19 mouse cellular contexts compared by ENCODE assay signal in genomic region chr6:18796540-18796939, GRCm38 (mm10). TPM values are rescaled to one million over a fixed set of nuclear protein-coding genes. Genes with fewer than 3 reads are reported as not detected.
A peak's percentile ranks its signal among the peaks of the same experiment; 100 is the strongest.
DNase-seq lines count a peak whose midpoint lies in the region; ATAC-seq and TF ChIP-seq lines count a peak whose summit lies in the region.
"Had no signal": no experiment of that assay in that cellular context is flagged by ENCODE, and none has a peak within 500 bp of the region (broad histone marks: within the 10 kb centered on the region; RNA-seq: fewer than 3 reads in every experiment).

No protein-coding gene starts in this region.

- no peaks in the 10 kb centered on the region for H3K36me3 ChIP-seq in neural tube, embryonic 11.5 days (ENCODE audit: control insufficient read depth, insufficient read depth, low read length)
- no peaks in the 10 kb centered on the region for H3K36me3 ChIP-seq in hindbrain, embryonic 13.5 days
- H3K36me3 ChIP-seq in midbrain, embryonic 16.5 days (ENCODE audit: control insufficient read depth, insufficient read depth, low read length), result no peaks in the 10 kb centered on the region
- H3K36me3 ChIP-seq in liver, postnatal 0 days (replicated peaks; ENCODE audit: insufficient read depth, low read length), result no peaks in the 10 kb centered on the region
- no peaks in the 10 kb centered on the region for H3K36me3 ChIP-seq in intestine, embryonic 16.5 days (ENCODE audit: control insufficient read depth, insufficient read depth, low read length)
- H3K36me3 ChIP-seq: heart, embryonic 13.5 days; limb, embryonic 10.5 days; stomach, embryonic 15.5 days had no signal

- no peaks in the 10 kb centered on the region for H3K4me1 ChIP-seq in neural tube, embryonic 11.5 days (ENCODE audit: control insufficient read depth, insufficient read depth, low read length)
- H3K4me1 ChIP-seq in hindbrain, embryonic 13.5 days (replicated peaks), result no peaks in the 10 kb centered on the region
- no peaks in the 10 kb centered on the region for H3K4me1 ChIP-seq in midbrain, embryonic 16.5 days (ENCODE audit: control insufficient read depth, insufficient read depth, low read length)
- no peaks in the 10 kb centered on the region for H3K4me1 ChIP-seq in liver, postnatal 0 days (ENCODE audit: insufficient read depth)
- no peaks in the 10 kb centered on the region for H3K4me1 ChIP-seq in intestine, embryonic 16.5 days (ENCODE audit: control insufficient read depth, insufficient read depth, low read length)
- H3K4me1 ChIP-seq: heart, embryonic 13.5 days; limb, embryonic 10.5 days; stomach, embryonic 15.5 days had no signal

- H3K9ac ChIP-seq in neural tube, embryonic 11.5 days (ENCODE audit: low read length), result no peak overlapping the region
- no peak overlapping the region for H3K9ac ChIP-seq in hindbrain, embryonic 13.5 days
- no peak overlapping the region for H3K9ac ChIP-seq in midbrain, embryonic 16.5 days (ENCODE audit: low read depth, low read length)
- no peak overlapping the region for H3K9ac ChIP-seq in liver, postnatal 0 days (replicated peaks)
- no peak overlapping the region for H3K9ac ChIP-seq in intestine, embryonic 16.5 days (ENCODE audit: low read depth, low read length)
- H3K9ac ChIP-seq: heart, embryonic 13.5 days; stomach, embryonic 15.5 days had no signal

- ATAC-seq in neural tube, embryonic 11.5 days (ENCODE audit: insufficient read depth, low FRiP score, low TSS enrichment), result peak; percentile 71
- peak; percentile 46; the same call in 1 of the 2 replicates for ATAC-seq in hindbrain, embryonic 13.5 days (ENCODE audit: low FRiP score)
- ATAC-seq in midbrain, embryonic 16.5 days, result 0 out of 2 replicates have a peak, but pooled peaks have one; percentile 68
- no peak for ATAC-seq in inflammation-experienced regulatory T-cells, adult 6 months
- ATAC-seq in liver, postnatal 0 days, result no peak
- ATAC-seq in intestine, embryonic 16.5 days, result no peak

- no peak for TF ChIP-seq EP300 in liver, postnatal 0 days (IDR thresholded peaks at IDR 0.05; ENCODE audit: low read depth)

- H3K27ac ChIP-seq in neural tube, embryonic 11.5 days (ENCODE audit: low read depth, low read length), result no peak overlapping the region
- no peak overlapping the region for H3K27ac ChIP-seq in hindbrain, embryonic 13.5 days
- no peak overlapping the region for H3K27ac ChIP-seq in midbrain, embryonic 16.5 days (ENCODE audit: low read length)
- no peak overlapping the region for H3K27ac ChIP-seq in liver, postnatal 0 days (ENCODE audit: low read depth)
- H3K27ac ChIP-seq in intestine, embryonic 16.5 days (ENCODE audit: low read length), result no peak overlapping the region
- H3K27ac ChIP-seq: heart, embryonic 13.5 days; left cerebral cortex, adult 2 months; limb, embryonic 10.5 days; stomach, embryonic 15.5 days had no signal

- H3K4me3 ChIP-seq in neural tube, embryonic 11.5 days (ENCODE audit: low read depth, low read length), result no peak overlapping the region
- H3K4me3 ChIP-seq in hindbrain, embryonic 13.5 days, result no peak overlapping the region
- H3K4me3 ChIP-seq in midbrain, embryonic 16.5 days (ENCODE audit: low read depth, low read length), result no peak overlapping the region
- no peak overlapping the region for H3K4me3 ChIP-seq in liver, postnatal 0 days (ENCODE audit: low read depth, low read length)
- no peak overlapping the region for H3K4me3 ChIP-seq in intestine, embryonic 16.5 days (ENCODE audit: low read length)
- H3K4me3 ChIP-seq: erythroblast, embryonic 14.5 days; heart, embryonic 13.5 days; left cerebral cortex, adult 2 months; limb, embryonic 10.5 days; stomach, embryonic 15.5 days had no signal

- H3K27me3 ChIP-seq in neural tube, embryonic 11.5 days (ENCODE audit: control insufficient read depth, insufficient read depth, low read length), result no peaks in the 10 kb centered on the region
- no peaks in the 10 kb centered on the region for H3K27me3 ChIP-seq in hindbrain, embryonic 13.5 days
- H3K27me3 ChIP-seq in midbrain, embryonic 16.5 days (ENCODE audit: control insufficient read depth, insufficient read depth, low read depth, low read length), result no peaks in the 10 kb centered on the region
- no peaks in the 10 kb centered on the region for H3K27me3 ChIP-seq in liver, postnatal 0 days (ENCODE audit: insufficient read depth, low read length)
- no peaks in the 10 kb centered on the region for H3K27me3 ChIP-seq in intestine, embryonic 16.5 days (replicated peaks; ENCODE audit: control insufficient read depth, insufficient read depth, low read length)
- H3K27me3 ChIP-seq: heart, embryonic 13.5 days; stomach, embryonic 15.5 days had no signal

- no peak for DNase-seq in neural tube, embryonic 11.5 days (ENCODE audit: low spot score)
- no peak for DNase-seq in neural tube, embryonic 10.5 days (ENCODE audit: extremely low spot score, low spot score)
- DNase-seq in liver, postnatal 0 days, result no peak
- DNase-seq: cerebellum, adult 9-10 months; gastrocnemius, postnatal 14 days; heart, adult 18-20 months; kidney, postnatal 36 days; lung, adult 18-20 months; lung, postnatal 14 days; thymus, adult 2 months had no signal

- no peak for TF ChIP-seq CTCF in liver, postnatal 0 days (IDR thresholded peaks at IDR 0.05; ENCODE audit: low read depth)

- H3K4me2 ChIP-seq in neural tube, embryonic 11.5 days (ENCODE audit: low read depth), result no peak overlapping the region
- H3K4me2 ChIP-seq in hindbrain, embryonic 13.5 days, result no peak overlapping the region
- no peak overlapping the region for H3K4me2 ChIP-seq in midbrain, embryonic 16.5 days (ENCODE audit: low read length)
- H3K4me2 ChIP-seq in liver, postnatal 0 days (ENCODE audit: low read depth, low read length), result no peak overlapping the region
- no peak overlapping the region for H3K4me2 ChIP-seq in intestine, embryonic 16.5 days (ENCODE audit: low read depth, low read length)
- H3K4me2 ChIP-seq: heart, embryonic 13.5 days; stomach, embryonic 15.5 days had no signal

- no peaks in the 10 kb centered on the region for H3K9me3 ChIP-seq in neural tube, embryonic 11.5 days (ENCODE audit: control insufficient read depth, low read length)
- no peaks in the 10 kb centered on the region for H3K9me3 ChIP-seq in hindbrain, embryonic 13.5 days
- no peaks in the 10 kb centered on the region for H3K9me3 ChIP-seq in midbrain, embryonic 16.5 days (replicated peaks; ENCODE audit: control insufficient read depth, low read length, poor library complexity, severe bottlenecking)
- no peaks in the 10 kb centered on the region for H3K9me3 ChIP-seq in liver, postnatal 0 days (ENCODE audit: low read length)
- no peaks in the 10 kb centered on the region for H3K9me3 ChIP-seq in intestine, embryonic 16.5 days (ENCODE audit: control insufficient read depth, low read length)
- H3K9me3 ChIP-seq: heart, embryonic 13.5 days; limb, embryonic 10.5 days; stomach, embryonic 15.5 days had no signal

RNA-seq across cellular contexts. Expression of gene Lsm8, which starts 51.8 kb away (rescaled TPM):
- polyA plus RNA-seq in neural tube, embryonic 11.5 days (2014; fragmentation: Nextera tagmentation; extraction: Ambion mirVana), result 191 and 192 TPM in 2 replicates
- 127 and 139 TPM in 2 replicates for polyA plus RNA-seq in hindbrain, embryonic 13.5 days (2015; fragmentation: Nextera tagmentation; extraction: Ambion mirVana)
- 94.1 and 97.6 TPM in 2 replicates for polyA plus RNA-seq in midbrain, embryonic 16.5 days (2015; fragmentation: Nextera tagmentation; extraction: Ambion mirVana)
- 10 to 100 TPM; 53.5 to 69.3 (median 67.3) TPM for polyA plus RNA-seq in inflammation-experienced regulatory T-cells, adult 6 months (2017; shearing (Covaris generic))
- polyA plus RNA-seq in liver, postnatal 0 days (2015; fragmentation: Nextera tagmentation; extraction: Ambion mirVana), result 66.5 and 67.9 TPM in 2 replicates
- polyA plus RNA-seq in intestine, embryonic 16.5 days (2015; fragmentation: Nextera tagmentation; extraction: Ambion mirVana), result 135 and 140 TPM in 2 replicates

Comparison
In these comparisons a context has a peak if more than half of its experiments do, and no peak if none do; other contexts are left out.
1. ATAC-seq: peak in neural tube, embryonic 11.5 days (single experiment), hindbrain, embryonic 13.5 days (single experiment) and midbrain, embryonic 16.5 days (single experiment); none in inflammation-experienced regulatory T-cells, adult 6 months (single experiment), liver, postnatal 0 days (single experiment) and intestine, embryonic 16.5 days (single experiment).